Mouse (Mus musculus) right cerebral cortex, postnatal 36 days (tissue): ENCODE data around the gene Klhdc8a.
A peak's percentile ranks its signal among the peaks of the same experiment; 100 is the strongest.
"Not testable (repeated sequence)": the region's sequence is repeated elsewhere in the genome, so short reads cannot be mapped to it uniquely, and the experiment has no call there.

Experiments used
- DNase-seq, 2 experiments: peaks; one replicate each; pipeline ENCODE4 v3.0.0; 2022; ENCODE audit warnings: low spot score in 2 of 2, mixed read lengths in 1 of 2

Klhdc8a gene

GRCm38 (mm10) chr1:132298425-132298800 lies at the start of gene Klhdc8a:
Gene Klhdc8a (plus strand): TSS chr1:132298626.
- DNase-seq = peak; percentile 36 to 39

GRCm38 (mm10) chr1:132254467-132254866 lies 44.0 kb upstream of the Klhdc8a start:
- no peak for DNase-seq

- no peak for DNase-seq
Measured at GRCm38 (mm10) chr1:132260331-132260730, 38.1 kb upstream of the Klhdc8a start.

GRCm38 (mm10) chr1:132261058-132261457 lies 37.4 kb upstream of the Klhdc8a start:
- DNase-seq = no peak

- no peak for DNase-seq
Measured at GRCm38 (mm10) chr1:132263618-132264017, 34.8 kb upstream of the Klhdc8a start.

- DNase-seq = no peak
Measured at GRCm38 (mm10) chr1:132264577-132264976, 33.8 kb upstream of the Klhdc8a start.

GRCm38 (mm10) chr1:132265211-132265859 lies 33.1 kb upstream of the Klhdc8a start:
- no peak for DNase-seq

GRCm38 (mm10) chr1:132265936-132266335 lies 32.5 kb upstream of the Klhdc8a start:
- no peak for DNase-seq

GRCm38 (mm10) chr1:132266791-132267557 lies 31.5 kb upstream of the Klhdc8a start:
- DNase-seq = no peak

GRCm38 (mm10) chr1:132267959-132268358 lies 30.5 kb upstream of the Klhdc8a start:
- DNase-seq = peak in 1 of 2 experiments; percentile 14

GRCm38 (mm10) chr1:132268418-132269060 lies 29.9 kb upstream of the Klhdc8a start:
- no peak for DNase-seq

- no peak for DNase-seq
Measured at GRCm38 (mm10) chr1:132271237-132271636, 27.2 kb upstream of the Klhdc8a start.

- no peak for DNase-seq
Measured at GRCm38 (mm10) chr1:132276694-132277093, 21.7 kb upstream of the Klhdc8a start.

GRCm38 (mm10) chr1:132277124-132277523 lies 21.3 kb upstream of the Klhdc8a start:
- no peak for DNase-seq

GRCm38 (mm10) chr1:132280636-132281035 lies 17.8 kb upstream of the Klhdc8a start:
- DNase-seq = not testable (repeated sequence)

- no peak for DNase-seq
Measured at GRCm38 (mm10) chr1:132281523-132282176, 16.8 kb upstream of the Klhdc8a start.

- no peak for DNase-seq
Measured at GRCm38 (mm10) chr1:132282177-132282536, 16.3 kb upstream of the Klhdc8a start.

GRCm38 (mm10) chr1:132283018-132283417 lies 15.4 kb upstream of the Klhdc8a start:
- DNase-seq = no peak

GRCm38 (mm10) chr1:132286735-132287134 lies 11.7 kb upstream of the Klhdc8a start:
- DNase-seq = no peak

- DNase-seq = no peak
Measured at GRCm38 (mm10) chr1:132287445-132287844, 11.0 kb upstream of the Klhdc8a start.

- no peak for DNase-seq
Measured at GRCm38 (mm10) chr1:132287991-132288451, 10.4 kb upstream of the Klhdc8a start.

GRCm38 (mm10) chr1:132289965-132290364 lies 8.5 kb upstream of the Klhdc8a start:
- no peak for DNase-seq
